Mouse (Mus musculus) heart, adult 18-20 months (tissue): ENCODE data around the gene Ptprk. TPM values are rescaled to one million over a fixed set of nuclear protein-coding genes. Genes with fewer than 3 reads are reported as not detected.

Experiments used
- DNase-seq, 2 experiments: peaks; one replicate each; pipeline ENCODE4 v3.0.0; 2021 to 2022; ENCODE audit warnings: mixed read lengths in 1 of 2
- total RNA-seq, 2 experiments: library from RNA; stranded (reverse); gene quantifications; 2 replicates each; pipeline ENCODE4 v1.2.3; 2021

Gene Ptprk
- total RNA-seq, 2 experiments from 2014 or later = 17.3 to 21.1 TPM

DNA sequence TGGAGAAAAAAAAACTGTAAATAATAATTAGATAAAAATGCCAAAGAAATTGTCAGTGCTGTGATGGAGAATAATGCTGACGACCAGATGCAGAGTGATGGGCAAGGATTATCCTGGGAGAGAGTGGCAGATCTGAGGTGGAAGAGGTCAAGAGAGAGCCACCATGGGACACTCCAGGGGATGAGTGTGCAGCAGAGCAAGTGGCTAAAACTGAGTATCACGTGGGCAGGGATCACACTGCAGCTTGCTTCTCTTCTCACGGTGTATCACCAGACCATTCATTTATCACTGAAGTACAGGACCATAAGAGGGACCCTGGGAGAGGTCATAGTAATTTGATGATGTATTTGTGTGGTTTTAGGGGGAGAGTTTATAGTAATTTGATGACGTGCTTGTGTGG is 340.2 kb downstream of the Ptprk start:
- no peak for DNase-seq

DNA sequence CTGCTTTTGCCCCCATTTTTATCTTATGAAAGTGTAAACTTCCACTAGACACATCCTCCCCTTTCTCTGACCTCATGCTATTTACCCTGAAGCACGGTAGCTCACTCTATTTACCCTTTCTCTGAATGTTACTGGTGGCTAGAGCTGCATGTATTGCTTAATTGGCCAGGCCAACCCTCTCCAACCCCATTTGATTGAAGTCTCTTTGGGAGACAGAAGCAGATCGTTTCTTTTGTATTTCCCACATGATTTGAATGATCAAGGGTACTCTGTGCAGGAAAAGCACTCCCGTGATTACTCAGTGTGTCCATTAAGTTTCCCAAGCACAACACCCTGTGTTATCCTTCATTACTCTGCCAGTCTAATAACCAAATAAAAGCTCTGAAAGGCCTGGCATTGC is 348.0 kb downstream of the Ptprk start:
- no peak for DNase-seq

- peak in 1 of 2 experiments; percentile 2 for DNase-seq
These were observed 350.8 kb downstream of the Ptprk start for GRCm38 (mm10) chr10:28425371-28425770.

GRCm38 (mm10) chr10:28436084-28436483 is 361.5 kb downstream of the Ptprk start:
- DNase-seq = no peak

DNA sequence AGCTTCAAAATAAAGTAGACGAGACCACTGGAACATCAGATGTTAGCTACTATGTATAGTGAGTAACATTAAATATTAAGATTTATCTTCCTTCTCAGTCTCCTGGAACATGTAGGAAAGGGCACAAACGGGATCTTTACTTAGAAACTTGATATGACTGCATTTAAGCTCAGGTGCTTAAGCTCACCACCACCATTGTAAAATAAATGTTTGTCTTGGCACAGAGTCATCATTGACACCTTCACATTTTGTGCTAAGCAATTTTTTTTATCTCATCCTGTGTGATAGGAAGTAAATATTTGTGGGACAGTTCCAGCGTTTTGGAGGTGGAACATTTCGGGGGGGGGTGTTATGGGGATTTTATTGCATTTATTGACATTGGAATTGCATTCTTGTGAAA is 375.2 kb downstream of the Ptprk start:
- no peak for DNase-seq

DNA sequence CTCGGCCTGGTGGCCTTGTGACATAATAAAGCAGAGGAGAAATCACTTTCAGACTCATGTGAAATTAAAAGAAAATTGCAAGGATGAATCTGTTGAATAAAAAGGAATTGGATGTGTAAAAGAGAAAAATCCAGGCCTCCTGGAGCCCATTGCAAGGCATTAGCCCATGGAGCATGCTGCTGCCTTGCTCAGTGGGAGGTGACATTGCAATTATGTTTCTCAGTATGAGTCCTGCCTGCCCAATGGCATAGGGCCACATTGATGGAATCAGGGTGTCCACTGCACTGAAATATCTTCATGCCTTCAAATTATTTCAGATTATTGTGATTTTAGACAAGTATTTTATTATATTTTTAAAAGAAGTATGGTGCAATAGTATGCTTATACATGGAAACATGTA is 376.0 kb downstream of the Ptprk start:
- no peak for DNase-seq

DNA sequence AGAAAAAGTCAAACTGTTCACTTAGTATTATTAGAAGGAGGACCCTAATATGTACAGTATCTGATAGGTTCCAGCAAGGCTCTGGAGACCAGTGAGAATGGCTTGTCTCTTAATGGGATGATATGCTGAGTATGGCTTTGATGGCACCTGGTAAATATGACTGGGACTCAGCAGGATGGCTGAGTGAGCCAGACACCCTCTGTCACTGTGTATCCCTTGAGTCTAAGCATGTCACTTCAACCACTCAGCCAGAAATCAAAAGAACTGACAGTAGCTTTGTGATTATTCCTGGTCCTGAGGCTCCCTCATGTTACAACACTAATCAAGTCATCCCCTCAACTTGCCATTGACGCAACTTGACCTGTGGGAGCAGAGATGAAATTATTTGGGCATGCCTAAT is 383.4 kb downstream of the Ptprk start:
- no peak for DNase-seq

DNA sequence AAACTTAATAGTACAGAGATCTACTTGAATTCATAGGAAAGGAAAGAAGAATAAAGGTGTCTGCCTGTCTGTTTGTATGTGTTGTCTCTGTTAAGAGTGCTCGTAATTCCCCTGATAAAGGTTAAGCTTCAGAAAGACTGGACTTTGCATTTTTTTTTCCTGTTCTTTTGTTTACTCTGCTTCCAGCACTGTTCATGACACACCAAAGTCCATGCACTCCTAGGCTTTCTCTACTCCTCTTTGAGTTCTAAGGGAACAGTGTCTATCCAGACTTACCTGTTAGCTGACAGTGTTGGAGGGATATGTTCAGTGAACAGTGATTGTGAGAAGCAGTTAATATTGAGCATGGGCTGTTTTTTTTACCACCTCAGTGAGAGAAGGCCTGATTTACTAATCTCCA is 385.3 kb downstream of the Ptprk start:
- DNase-seq = no peak

DNA sequence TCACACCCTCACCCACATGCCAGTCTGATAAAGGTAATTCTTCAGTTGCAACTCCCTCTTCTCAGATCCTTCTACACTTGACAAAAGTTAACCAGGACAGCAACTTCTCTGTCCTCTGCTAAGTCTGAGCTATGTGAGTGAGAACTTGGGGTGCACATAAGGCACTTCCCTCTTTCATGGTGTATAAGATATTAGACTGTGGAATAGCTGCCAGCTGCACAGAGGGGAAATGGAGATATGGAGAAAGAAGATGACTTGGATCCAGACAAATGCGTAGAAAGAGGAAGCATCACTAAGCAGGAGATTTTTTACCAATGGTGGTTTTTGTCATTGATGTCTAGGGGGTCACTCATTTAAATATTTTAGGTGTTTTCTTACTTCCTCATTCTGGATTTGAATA is 389.1 kb downstream of the Ptprk start:
- DNase-seq = no peak

DNA sequence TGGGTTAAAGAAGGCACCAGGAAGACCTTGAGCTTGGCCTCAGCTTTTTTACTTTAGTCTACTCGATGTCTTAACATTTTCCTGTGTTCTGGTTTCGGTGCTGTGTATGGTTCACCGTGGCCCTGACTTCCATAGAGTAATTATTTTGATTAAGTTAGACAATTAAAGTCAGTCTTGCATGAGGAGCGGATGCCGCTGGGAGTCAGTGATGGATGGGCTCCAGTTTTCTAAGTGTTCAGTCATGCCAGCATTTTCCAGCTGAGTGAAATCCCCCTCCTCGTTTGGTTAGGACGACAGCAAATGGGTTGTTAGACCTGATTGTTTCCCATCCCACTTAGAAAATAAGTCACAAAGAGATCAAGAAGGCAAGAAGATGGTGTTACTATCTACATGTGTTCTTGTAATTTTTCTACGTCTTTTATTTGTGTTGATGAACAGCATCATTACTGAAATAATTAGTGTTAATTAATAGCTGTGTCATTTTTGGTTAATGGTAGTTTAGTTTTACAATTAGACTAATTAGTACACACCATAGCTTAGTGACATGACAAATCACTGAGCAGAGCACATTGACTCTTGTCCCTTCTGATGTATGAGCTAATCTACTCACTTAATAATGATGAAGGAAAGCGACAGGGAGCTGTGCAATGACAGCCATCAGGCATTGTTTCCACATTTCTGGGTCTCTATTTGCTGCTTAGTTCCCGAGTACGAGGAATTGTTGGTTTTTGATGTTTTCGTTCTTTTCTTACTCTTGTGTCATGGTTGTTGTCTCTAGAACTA is 390.3 kb downstream of the Ptprk start:
- no peak for DNase-seq

GRCm38 (mm10) chr10:28485574-28485973 is 411.0 kb downstream of the Ptprk start:
- DNase-seq = peak; percentile 14 to 55

DNA sequence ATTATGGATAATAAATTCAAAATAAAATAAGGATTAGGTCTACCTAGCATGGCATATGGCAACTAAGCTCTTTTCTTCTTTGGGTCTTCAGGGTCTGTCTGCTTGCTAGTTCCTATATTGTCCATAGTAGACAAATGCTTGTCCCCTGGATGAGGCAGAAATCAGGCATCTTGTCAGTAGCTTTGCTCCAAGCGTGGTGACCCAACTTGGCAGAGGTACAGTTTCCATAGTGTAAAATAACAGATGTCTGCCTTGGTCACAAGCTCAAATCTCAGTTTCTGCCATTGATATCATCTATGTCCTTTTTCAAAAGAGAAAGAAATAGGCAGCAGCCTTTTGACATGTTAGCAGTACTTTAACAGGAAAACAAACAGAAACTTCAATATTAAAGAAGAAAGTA is 416.4 kb downstream of the Ptprk start:
- no peak for DNase-seq

GRCm38 (mm10) chr10:28492206-28492605 is 417.6 kb downstream of the Ptprk start:
- peak; percentile 42 to 43 for DNase-seq

GRCm38 (mm10) chr10:28492870-28493269 is 418.2 kb downstream of the Ptprk start:
- peak in 1 of 2 experiments; percentile 7 for DNase-seq

DNA sequence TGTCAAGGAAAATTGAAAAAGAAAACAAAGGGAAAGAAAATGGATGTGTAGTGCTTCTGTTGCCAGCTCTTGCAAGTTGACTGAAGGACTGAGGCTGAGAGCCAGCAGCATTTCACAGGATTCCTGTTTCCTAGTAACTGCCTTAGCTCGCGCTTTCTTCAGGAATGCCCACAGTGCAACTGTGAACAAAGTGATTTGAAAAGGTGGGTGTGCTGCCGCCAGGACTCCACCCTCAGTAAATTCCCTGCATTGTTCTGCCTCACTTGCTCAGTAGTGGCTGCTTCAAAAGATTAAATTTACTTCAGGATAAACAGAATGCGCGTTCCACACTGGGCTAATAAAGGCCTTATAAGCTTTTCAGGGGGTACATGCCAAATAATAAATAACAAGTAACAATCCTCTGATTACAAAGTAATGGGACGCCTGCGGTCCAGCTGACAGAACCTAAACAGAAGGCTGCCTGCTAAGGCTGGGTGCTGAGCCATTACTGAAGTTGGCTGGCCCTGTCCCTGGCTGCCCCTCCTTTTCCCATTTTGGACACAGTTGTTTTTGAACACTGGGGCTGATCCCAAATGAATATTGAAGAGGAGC is 418.7 kb downstream of the Ptprk start:
- peak in 1 of 2 experiments; percentile 39 for DNase-seq

- DNase-seq = no peak
These were observed 423.2 kb downstream of the Ptprk start for GRCm38 (mm10) chr10:28497791-28498190.

DNA sequence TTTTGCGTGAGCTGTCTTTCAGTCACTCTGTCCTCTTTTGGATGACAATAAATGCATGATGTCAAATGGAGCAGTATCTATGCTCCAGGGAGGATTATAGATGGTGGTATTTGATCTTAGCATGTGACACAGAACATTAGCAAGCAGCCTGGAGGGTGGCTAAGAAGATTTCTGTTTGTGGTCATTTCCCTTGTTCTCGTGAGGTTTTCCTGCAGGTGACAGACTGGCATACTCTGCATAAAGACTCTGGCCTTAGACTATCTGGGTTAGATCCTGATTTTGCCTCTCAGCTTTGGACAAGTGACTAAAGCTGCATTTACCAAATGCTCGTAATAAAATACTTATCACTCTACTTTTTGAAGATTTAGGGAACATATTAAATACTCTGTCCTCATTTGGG is 423.9 kb downstream of the Ptprk start:
- DNase-seq = no peak

GRCm38 (mm10) chr10:28513601-28514000 is 439.0 kb downstream of the Ptprk start:
- no peak for DNase-seq

DNA sequence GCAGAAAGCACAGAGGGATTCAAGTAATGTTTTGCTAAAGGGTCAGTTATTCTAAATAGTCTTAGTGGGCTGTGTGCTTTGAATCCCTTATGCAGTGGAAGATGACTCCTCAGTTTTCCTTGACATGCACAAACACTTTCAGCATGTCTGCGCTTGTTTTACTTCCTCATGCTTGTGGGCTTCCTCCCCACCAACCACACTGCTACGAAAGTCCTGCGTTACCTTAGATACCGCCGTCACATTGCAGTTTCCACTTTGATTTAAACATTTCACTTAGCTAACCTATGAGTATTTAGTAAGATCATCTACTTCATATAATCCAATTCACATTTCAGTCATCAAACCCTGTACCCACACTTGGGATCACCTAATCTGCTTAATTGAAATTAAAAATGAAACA is 441.5 kb downstream of the Ptprk start:
- no peak for DNase-seq

DNA sequence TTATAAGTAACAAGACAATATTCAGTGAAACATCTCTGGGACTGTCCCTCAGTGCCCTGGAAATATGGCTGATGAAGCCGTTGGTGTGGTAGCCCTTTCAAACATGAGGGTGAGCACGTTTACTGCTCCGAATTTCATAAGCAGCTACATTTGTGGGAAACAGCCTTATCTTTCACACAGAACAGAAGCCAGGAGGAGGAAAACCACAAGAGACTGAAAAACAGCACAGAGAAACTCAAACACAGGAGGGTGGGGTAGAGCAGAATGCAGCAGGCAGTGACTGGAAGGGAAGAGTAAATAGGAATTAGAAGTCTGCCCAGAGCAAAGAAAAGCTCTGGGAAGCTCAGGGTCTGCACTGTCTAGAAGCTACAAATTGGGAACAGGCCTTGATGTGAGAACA is 443.7 kb downstream of the Ptprk start:
- DNase-seq = no peak

DNA sequence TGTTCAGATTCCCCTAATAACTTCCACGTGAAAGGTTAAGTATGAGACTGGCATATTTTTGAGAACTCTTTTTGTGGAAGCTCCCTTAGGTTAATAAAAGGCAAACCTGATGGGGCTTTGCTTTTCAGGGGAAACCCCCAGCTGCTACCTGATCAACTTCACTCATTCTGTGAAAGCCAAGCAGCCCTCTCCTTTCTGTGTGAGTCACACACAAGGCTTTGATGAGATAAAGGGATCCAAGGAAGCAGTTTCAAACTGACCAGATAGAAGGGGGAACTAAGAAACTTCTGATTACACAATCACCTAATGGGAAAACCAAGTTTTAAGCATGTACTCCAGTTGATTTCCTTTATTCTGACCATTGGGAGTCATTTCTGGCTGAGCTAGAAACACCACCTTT is 445.2 kb downstream of the Ptprk start:
- no peak for DNase-seq

GRCm38 (mm10) chr10:28523992-28524735 is 449.5 kb downstream of the Ptprk start:
- DNase-seq = peak; percentile 17 to 31

DNA sequence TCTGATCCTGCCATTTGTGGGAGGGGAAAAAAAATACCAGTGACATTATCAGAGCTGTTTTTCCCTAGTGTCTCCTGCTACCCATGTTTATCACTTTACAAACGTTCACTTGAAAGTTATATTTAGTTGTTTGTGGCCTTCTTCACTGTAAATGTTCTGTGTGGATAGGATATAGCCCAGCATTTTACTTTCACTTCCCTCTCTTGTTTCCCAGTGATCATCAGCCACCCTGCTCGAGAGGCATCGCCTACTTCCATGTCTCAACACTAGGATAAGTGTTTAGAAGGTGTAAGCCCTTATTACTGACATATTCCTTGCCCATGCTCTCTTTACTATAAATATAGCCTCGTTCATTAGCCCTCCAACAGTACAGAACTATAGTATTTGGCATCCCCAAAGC is 466.0 kb downstream of the Ptprk start:
- no peak for DNase-seq
